Mouse (Mus musculus): ENCODE results near the gene Mvb12a. TPM values are rescaled to one million over a fixed set of nuclear protein-coding genes. Genes with fewer than 3 reads are reported as not detected.
"Not testable (repeated sequence)": the region's sequence is repeated elsewhere in the genome, so short reads cannot be mapped to it uniquely, and the experiment has no call there.

Gene Mvb12a
- polyA plus RNA-seq, 1 experiment = 72.6 TPM

- TF ChIP-seq EP300 (IDR thresholded peaks at IDR 0.05; ENCODE audit: insufficient read depth, low read depth, low read length) (no peak), POLR2A (IDR thresholded peaks at IDR 0.05; ENCODE audit: insufficient read depth, low read length) (no peak), CTCF (IDR thresholded peaks at IDR 0.05; ENCODE audit: low read depth, low read length) (no peak)
- Histone ChIP-seq H3K36me3 (ENCODE audit: control insufficient read depth, insufficient read depth, low read length, poor library complexity, severe bottlenecking) (no peaks in the 10 kb centered on the region), H3K27me3 (ENCODE audit: control insufficient read depth, insufficient read depth, low read length, poor library complexity, severe bottlenecking) (peaks cover 3% of the 10 kb centered on the region; the same call in 1 of the 2 replicates), H3K4me1 (ENCODE audit: control insufficient read depth, insufficient read depth, low read length) (peaks cover 5% of the 10 kb centered on the region), H3K27ac (ENCODE audit: insufficient read depth, low read length) (no peak overlapping the region), H3K9ac (ENCODE audit: low read depth, poor library complexity, severe bottlenecking) (no peak overlapping the region), H3K4me3 (ENCODE audit: low read depth, low read length) (no peak overlapping the region), H3K9me3 (replicated peaks; ENCODE audit: control insufficient read depth, insufficient read depth, low read length, poor library complexity, severe bottlenecking) (no peaks in the 10 kb centered on the region)
Measured at GRCm38 (mm10) chr8:71528362-71529073, 14.2 kb upstream of the Mvb12a start.

GRCm38 (mm10) chr8:71530735-71531467, 11.8 kb upstream of the Mvb12a start:
- not testable (repeated sequence) for H3K4me1 ChIP-seq (ENCODE audit: control insufficient read depth, insufficient read depth, low read length)

GRCm38 (mm10) chr8:71534263-71534810, 8.4 kb upstream of the Mvb12a start:
- Histone ChIP-seq H3K9me3 (replicated peaks; ENCODE audit: control insufficient read depth, insufficient read depth, low read length, poor library complexity, severe bottlenecking) (no peaks in the 10 kb centered on the region), H3K4me3 (ENCODE audit: low read depth, low read length) (no peak overlapping the region), H3K9ac (ENCODE audit: low read depth, poor library complexity, severe bottlenecking) (no peak overlapping the region), H3K27ac (ENCODE audit: insufficient read depth, low read length) (no peak overlapping the region), H3K36me3 (ENCODE audit: control insufficient read depth, insufficient read depth, low read length, poor library complexity, severe bottlenecking) (peaks cover 6% of the 10 kb centered on the region; the same call in 1 of the 2 replicates), H3K27me3 (ENCODE audit: control insufficient read depth, insufficient read depth, low read length, poor library complexity, severe bottlenecking) (no peaks in the 10 kb centered on the region), H3K4me1 (ENCODE audit: control insufficient read depth, insufficient read depth, low read length) (peaks cover 2% of the 10 kb centered on the region)
- no peak for TF ChIP-seq EP300 (IDR thresholded peaks at IDR 0.05; ENCODE audit: insufficient read depth, low read depth, low read length)
- TF ChIP-seq CTCF (IDR thresholded peaks at IDR 0.05; ENCODE audit: low read depth, low read length) = peak; percentile 24
- TF ChIP-seq POLR2A (IDR thresholded peaks at IDR 0.05; ENCODE audit: insufficient read depth, low read length) = no peak

More at GRCm38 (mm10) chr8:71530735-71531467, 11.8 kb upstream of the Mvb12a start:
- H3K27ac ChIP-seq (ENCODE audit: insufficient read depth, low read length) = peak overlapping the region; percentile 86
- H3K36me3 ChIP-seq (ENCODE audit: control insufficient read depth, insufficient read depth, low read length, poor library complexity, severe bottlenecking); H3K9me3 ChIP-seq (replicated peaks; ENCODE audit: control insufficient read depth, insufficient read depth, low read length, poor library complexity, severe bottlenecking); H3K27me3 ChIP-seq (ENCODE audit: control insufficient read depth, insufficient read depth, low read length, poor library complexity, severe bottlenecking): not testable (repeated sequence)
- H3K9ac ChIP-seq (ENCODE audit: low read depth, poor library complexity, severe bottlenecking) = peak overlapping the region; percentile 62
- TF ChIP-seq EP300 (IDR thresholded peaks at IDR 0.05; ENCODE audit: insufficient read depth, low read depth, low read length) (0 out of 2 replicates have a peak, but pooled peaks have one; percentile 22), CTCF (IDR thresholded peaks at IDR 0.05; ENCODE audit: low read depth, low read length) (peak; percentile 43)
- 0 out of 2 replicates have a peak overlapping the region, but pooled peaks have one; percentile 17 for H3K4me3 ChIP-seq (ENCODE audit: low read depth, low read length)

- no peaks in the 10 kb centered on the region for H3K27me3 ChIP-seq (ENCODE audit: control insufficient read depth, insufficient read depth, low read length, poor library complexity, severe bottlenecking)
Measured at GRCm38 (mm10) chr8:71535663-71536062, 7.1 kb upstream of the Mvb12a start.

GRCm38 (mm10) chr8:71537028-71537867, 5.5 kb upstream of the Mvb12a start, which contains the start of gene Bst2:
Gene Bst2, minus strand, starts transcription at chr8:71537456.
- no peaks in the 10 kb centered on the region for H3K9me3 ChIP-seq (replicated peaks; ENCODE audit: control insufficient read depth, insufficient read depth, low read length, poor library complexity, severe bottlenecking)
- no peaks in the 10 kb centered on the region for H3K27me3 ChIP-seq (ENCODE audit: control insufficient read depth, insufficient read depth, low read length, poor library complexity, severe bottlenecking)
- H3K4me1 ChIP-seq (ENCODE audit: control insufficient read depth, insufficient read depth, low read length) = peaks cover 2% of the 10 kb centered on the region
- peak within 1 kb of the TSS; percentile 39 for H3K27ac ChIP-seq (ENCODE audit: insufficient read depth, low read length)
- H3K9ac ChIP-seq (ENCODE audit: low read depth, poor library complexity, severe bottlenecking) = peak within 1 kb of the TSS; percentile 54
- TF ChIP-seq CTCF (IDR thresholded peaks at IDR 0.05; ENCODE audit: low read depth, low read length) = peak; percentile 13
- 0 out of 2 replicates have a peak, but pooled peaks have one; percentile 21 for TF ChIP-seq EP300 (IDR thresholded peaks at IDR 0.05; ENCODE audit: insufficient read depth, low read depth, low read length)
- peak; percentile 70 for TF ChIP-seq POLR2A (IDR thresholded peaks at IDR 0.05; ENCODE audit: insufficient read depth, low read length)
- H3K36me3 ChIP-seq (ENCODE audit: control insufficient read depth, insufficient read depth, low read length, poor library complexity, severe bottlenecking) = peaks cover 6% of the 10 kb centered on the region; the same call in 1 of the 2 replicates
- peak within 1 kb of the TSS; percentile 90 for H3K4me3 ChIP-seq (ENCODE audit: low read depth, low read length)

More at GRCm38 (mm10) chr8:71535663-71536062, 7.1 kb upstream of the Mvb12a start:
- Histone ChIP-seq H3K36me3 (ENCODE audit: control insufficient read depth, insufficient read depth, low read length, poor library complexity, severe bottlenecking) (peaks cover 6% of the 10 kb centered on the region; the same call in 1 of the 2 replicates), H3K9me3 (replicated peaks; ENCODE audit: control insufficient read depth, insufficient read depth, low read length, poor library complexity, severe bottlenecking) (no peaks in the 10 kb centered on the region), H3K27ac (ENCODE audit: insufficient read depth, low read length) (no peak overlapping the region), H3K4me3 (ENCODE audit: low read depth, low read length) (peak overlapping the region; percentile 90), H3K9ac (ENCODE audit: low read depth, poor library complexity, severe bottlenecking) (peak overlapping the region; percentile 54; the same call in 1 of the 2 replicates), H3K4me1 (ENCODE audit: control insufficient read depth, insufficient read depth, low read length) (peaks cover 2% of the 10 kb centered on the region)
- TF ChIP-seq EP300 (IDR thresholded peaks at IDR 0.05; ENCODE audit: insufficient read depth, low read depth, low read length) = no peak
- TF ChIP-seq CTCF (IDR thresholded peaks at IDR 0.05; ENCODE audit: low read depth, low read length) = no peak
- TF ChIP-seq POLR2A (IDR thresholded peaks at IDR 0.05; ENCODE audit: insufficient read depth, low read length) = no peak

All from ES-Bruce4 (cell line).